ENCODE assay signal across 8 mouse cellular contexts in genomic region chr9:107900840-107901626, GRCm38 (mm10). TPM values are rescaled to one million over a fixed set of nuclear protein-coding genes. Genes with fewer than 3 reads are reported as not detected.
DNase-seq lines count a peak whose midpoint lies in the region; ATAC-seq and TF ChIP-seq lines count a peak whose summit lies in the region.

No protein-coding gene starts in this region.

- DNase-seq in thymus, adult 2 months = peak; percentile 45
- DNase-seq in thymus, adult 18-20 months = no peak
- peak; percentile 89 for DNase-seq in embryo, embryonic 10.5 days (ENCODE audit: low spot score)
- no peak for DNase-seq in heart, postnatal 0 days (ENCODE audit: low spot score)
- DNase-seq in layer of hippocampus, adult 18-20 months (ENCODE audit: low spot score in 2 of 2) = peak; percentile 78 to 91
- DNase-seq in thymus, postnatal 25 days = peak; percentile 55

- H3K27ac ChIP-seq in thymus, adult 2 months (ENCODE audit: control insufficient read depth, insufficient read depth, low read length) = no peak overlapping the region
- no peak overlapping the region for H3K27ac ChIP-seq in heart, postnatal 0 days (ENCODE audit: low read depth)
- no peak overlapping the region for H3K27ac ChIP-seq in liver, embryonic 16.5 days (ENCODE audit: low read length)
- H3K27ac ChIP-seq in olfactory bulb, adult 2 months (ENCODE audit: insufficient read depth, low read depth, low read length) = no peak overlapping the region

- H3K9me3 ChIP-seq in heart, postnatal 0 days (replicated peaks; ENCODE audit: control insufficient read depth, low read length) = no peaks in the 10 kb centered on the region
- no peaks in the 10 kb centered on the region for H3K9me3 ChIP-seq in liver, embryonic 16.5 days (replicated peaks; ENCODE audit: control insufficient read depth, low read length)

- TF ChIP-seq EP300 in heart, postnatal 0 days (IDR thresholded peaks at IDR 0.05; ENCODE audit: low read depth) = no peak

- no peak for ATAC-seq in heart, postnatal 0 days (ENCODE audit: insufficient read depth, low read depth)
- 0 out of 2 replicates have a peak, but pooled peaks have one; percentile 25 for ATAC-seq in liver, embryonic 16.5 days (ENCODE audit: low read depth)

- WGBS in thymus, adult 2 months = 70% methylated on average over 44 of the region's 44 CpGs
- WGBS in heart, postnatal 0 days = 19% methylated on average over 44 of the region's 44 CpGs
- WGBS in liver, embryonic 16.5 days (ENCODE audit: insufficient replicate concordance) = 16% methylated on average over 44 of the region's 44 CpGs
- 16% methylated on average over 44 of the region's 44 CpGs for WGBS in olfactory bulb, adult 2 months

- H3K36me3 ChIP-seq in thymus, adult 2 months (ENCODE audit: control insufficient read depth, insufficient read depth, low read length) = peaks cover 10% of the 10 kb centered on the region
- peaks cover 21% of the 10 kb centered on the region for H3K36me3 ChIP-seq in heart, postnatal 0 days (replicated peaks; ENCODE audit: control insufficient read depth, insufficient read depth, low read length)
- no peaks in the 10 kb centered on the region for H3K36me3 ChIP-seq in liver, embryonic 16.5 days (ENCODE audit: control insufficient read depth, insufficient read depth)

- no peak for TF ChIP-seq CTCF in thymus, adult 2 months (IDR thresholded peaks at IDR 0.05; ENCODE audit: borderline replicate concordance, control insufficient read depth, extremely low read depth, insufficient read depth, low read length, poor library complexity)
- peak; percentile 47; the same call in 1 of the 2 replicates for TF ChIP-seq CTCF in heart, postnatal 0 days (IDR thresholded peaks at IDR 0.05; ENCODE audit: low read depth)
- peak; percentile 76 for TF ChIP-seq CTCF in olfactory bulb, adult 2 months (IDR thresholded peaks at IDR 0.05; ENCODE audit: insufficient read depth, low read depth, low read length)

- H3K4me3 ChIP-seq in thymus, adult 2 months (ENCODE audit: control insufficient read depth, insufficient read depth, low read length) = no peak overlapping the region
- peak overlapping the region; percentile 23 for H3K4me3 ChIP-seq in heart, postnatal 0 days (ENCODE audit: low read depth, low read length)
- no peak overlapping the region for H3K4me3 ChIP-seq in liver, embryonic 16.5 days (ENCODE audit: low read depth, low read length)
- peak overlapping the region; percentile 29 for H3K4me3 ChIP-seq in olfactory bulb, adult 2 months (ENCODE audit: insufficient read depth, low read depth, low read length)

- peak overlapping the region; percentile 57 for H3K4me2 ChIP-seq in heart, postnatal 0 days (ENCODE audit: low read depth, low read length)
- peak overlapping the region; percentile 53 for H3K4me2 ChIP-seq in liver, embryonic 16.5 days (ENCODE audit: low read depth, low read length)

- TF ChIP-seq POLR2A in thymus, adult 2 months (IDR thresholded peaks at IDR 0.05; ENCODE audit: control insufficient read depth, extremely low read depth, insufficient read depth, low read length, poor library complexity) = no peak
- no peak for TF ChIP-seq POLR2A in olfactory bulb, adult 2 months (IDR thresholded peaks at IDR 0.05; ENCODE audit: insufficient read depth, low read depth, low read length)

- H3K9ac ChIP-seq in heart, postnatal 0 days (replicated peaks; ENCODE audit: low read depth, low read length) = 0 out of 2 replicates have a peak overlapping the region, but pooled peaks have one; percentile 13
- no peak overlapping the region for H3K9ac ChIP-seq in liver, embryonic 16.5 days (ENCODE audit: low read depth, low read length)

- no peaks in the 10 kb centered on the region for H3K4me1 ChIP-seq in thymus, adult 2 months (replicated peaks; ENCODE audit: control insufficient read depth, insufficient read depth, low read length)
- H3K4me1 ChIP-seq in heart, postnatal 0 days (ENCODE audit: control insufficient read depth, insufficient read depth) = no peaks in the 10 kb centered on the region
- H3K4me1 ChIP-seq in liver, embryonic 16.5 days (ENCODE audit: control insufficient read depth, low read depth, low read length) = peaks cover under 1% of the 10 kb centered on the region; the same call in 1 of the 2 replicates
- H3K4me1 ChIP-seq in olfactory bulb, adult 2 months (ENCODE audit: control insufficient read depth, insufficient read depth, low read length) = peaks cover 13% of the 10 kb centered on the region

- no peaks in the 10 kb centered on the region for H3K27me3 ChIP-seq in thymus, adult 2 months (ENCODE audit: control insufficient read depth, insufficient read depth, low read length)
- H3K27me3 ChIP-seq in heart, postnatal 0 days (ENCODE audit: control insufficient read depth, insufficient read depth, low read length) = 0 out of 2 replicates have a peak, but pooled peaks cover 3% of the 10 kb centered on the region
- H3K27me3 ChIP-seq in liver, embryonic 16.5 days (ENCODE audit: control insufficient read depth, insufficient read depth, low read depth, low read length) = peaks cover 7% of the 10 kb centered on the region; the same call in 1 of the 2 replicates

RNA-seq across cellular contexts. Expression of gene Mst1r, which starts 5.6 kb away (rescaled TPM):
- 8.5 and 13.0 TPM in 2 replicates for polyA plus RNA-seq in thymus, adult 2 months (2012; rRNA removed)
- total RNA-seq in heart, postnatal 0 days (2014; rRNA removed; ENCODE audit: low replicate concordance) = 1.8 and 20.1 TPM in 2 replicates
- 0.74 and 1.2 TPM in 2 replicates for polyA plus RNA-seq in heart, postnatal 0 days (2015; fragmentation: Nextera tagmentation; extraction: Ambion mirVana)
- 1 to 10 TPM; 1.9 TPM for total RNA-seq in layer of hippocampus, adult 18-20 months (2021)
- 1.3 and 2.8 TPM in 2 replicates for polyA plus RNA-seq in liver, embryonic 16.5 days (2015; fragmentation: Nextera tagmentation; extraction: Ambion mirVana)
- polyA plus RNA-seq in olfactory bulb, adult 2 months (2012; ENCODE audit: insufficient read depth, insufficient read length, low replicate concordance, missing spikeins) = not detected in 2 replicates

RNA-seq across cellular contexts. Expression of gene Mon1a, which starts 13.1 kb away (rescaled TPM):
- 57.0 and 62.7 TPM in 2 replicates for polyA plus RNA-seq in thymus, adult 2 months (2012; rRNA removed)
- total RNA-seq in heart, postnatal 0 days (2014; rRNA removed; ENCODE audit: low replicate concordance) = 12.1 and 16.4 TPM in 2 replicates
- polyA plus RNA-seq in heart, postnatal 0 days (2015; fragmentation: Nextera tagmentation; extraction: Ambion mirVana) = 9.9 TPM in 2 replicates
- total RNA-seq in layer of hippocampus, adult 18-20 months (2021) = 10 to 100 TPM; 25.9 to 27.4 TPM
- polyA plus RNA-seq in liver, embryonic 16.5 days (2015; fragmentation: Nextera tagmentation; extraction: Ambion mirVana) = 3.6 and 4.1 TPM in 2 replicates
- not detected in 2 replicates for polyA plus RNA-seq in olfactory bulb, adult 2 months (2012; ENCODE audit: insufficient read depth, insufficient read length, low replicate concordance, missing spikeins)

RNA-seq across cellular contexts. Expression of gene Actl11, which starts 27.2 kb away (rescaled TPM):
- polyA plus RNA-seq in thymus, adult 2 months (2012; rRNA removed) = 0.11 TPM in 1 of 2 replicates, not detected in the other
- total RNA-seq in heart, postnatal 0 days (2014; rRNA removed; ENCODE audit: low replicate concordance) = not detected in 2 replicates
- not detected in 2 replicates for polyA plus RNA-seq in heart, postnatal 0 days (2015; fragmentation: Nextera tagmentation; extraction: Ambion mirVana)
- not detected for total RNA-seq in layer of hippocampus, adult 18-20 months (2021)
- not detected in 2 replicates for polyA plus RNA-seq in liver, embryonic 16.5 days (2015; fragmentation: Nextera tagmentation; extraction: Ambion mirVana)
- not detected in 2 replicates for polyA plus RNA-seq in olfactory bulb, adult 2 months (2012; ENCODE audit: insufficient read depth, insufficient read length, low replicate concordance, missing spikeins)

RNA-seq across cellular contexts. Expression of gene Rbm6, which starts 28.0 kb away (rescaled TPM):
- 29.0 and 32.1 TPM in 2 replicates for polyA plus RNA-seq in thymus, adult 2 months (2012; rRNA removed)
- total RNA-seq in heart, postnatal 0 days (2014; rRNA removed; ENCODE audit: low replicate concordance) = 20.3 and 35.1 TPM in 2 replicates
- 27.1 and 28.3 TPM in 2 replicates for polyA plus RNA-seq in heart, postnatal 0 days (2015; fragmentation: Nextera tagmentation; extraction: Ambion mirVana)
- total RNA-seq in layer of hippocampus, adult 18-20 months (2021) = 10 to 100 TPM; 52.3 to 59.6 TPM
- polyA plus RNA-seq in liver, embryonic 16.5 days (2015; fragmentation: Nextera tagmentation; extraction: Ambion mirVana) = 25.8 and 26.6 TPM in 2 replicates
- 246 and 345 TPM in 2 replicates for polyA plus RNA-seq in olfactory bulb, adult 2 months (2012; ENCODE audit: insufficient read depth, insufficient read length, low replicate concordance, missing spikeins)

RNA-seq across cellular contexts. Expression of gene Camkv, which starts 34.4 kb away (rescaled TPM):
- polyA plus RNA-seq in thymus, adult 2 months (2012; rRNA removed) = 18.7 and 21.0 TPM in 2 replicates
- 0.15 TPM in 1 of 2 replicates, not detected in the other for total RNA-seq in heart, postnatal 0 days (2014; rRNA removed; ENCODE audit: low replicate concordance)
- 0.03 TPM in 1 of 2 replicates, not detected in the other for polyA plus RNA-seq in heart, postnatal 0 days (2015; fragmentation: Nextera tagmentation; extraction: Ambion mirVana)
- total RNA-seq in layer of hippocampus, adult 18-20 months (2021) = 100 to 1,000 TPM; 554 to 575 TPM
- 0.11 TPM in 2 replicates for polyA plus RNA-seq in liver, embryonic 16.5 days (2015; fragmentation: Nextera tagmentation; extraction: Ambion mirVana)
- not detected in 2 replicates for polyA plus RNA-seq in olfactory bulb, adult 2 months (2012; ENCODE audit: insufficient read depth, insufficient read length, low replicate concordance, missing spikeins)

Comparison
In these comparisons a context has a peak if more than half of its experiments do, and no peak if none do; other contexts are left out.
1. DNase-seq: peak in thymus, adult 2 months (single experiment), embryo, embryonic 10.5 days (single experiment), layer of hippocampus, adult 18-20 months (2 of 2) and thymus, postnatal 25 days (single experiment); none in thymus, adult 18-20 months (0 of 2) and heart, postnatal 0 days (single experiment).
2. H3K4me3 ChIP-seq: peak in heart, postnatal 0 days (single experiment) and olfactory bulb, adult 2 months (single experiment); none in thymus, adult 2 months (single experiment) and liver, embryonic 16.5 days (single experiment).